Mouse (Mus musculus): ENCODE data around the gene Bmp6. TPM values are rescaled to one million over a fixed set of nuclear protein-coding genes. Genes with fewer than 3 reads are reported as not detected.

Bmp6 gene
- 10 to 100 TPM; 21.7 to 34.0 TPM for total RNA-seq (2021)

DNA sequence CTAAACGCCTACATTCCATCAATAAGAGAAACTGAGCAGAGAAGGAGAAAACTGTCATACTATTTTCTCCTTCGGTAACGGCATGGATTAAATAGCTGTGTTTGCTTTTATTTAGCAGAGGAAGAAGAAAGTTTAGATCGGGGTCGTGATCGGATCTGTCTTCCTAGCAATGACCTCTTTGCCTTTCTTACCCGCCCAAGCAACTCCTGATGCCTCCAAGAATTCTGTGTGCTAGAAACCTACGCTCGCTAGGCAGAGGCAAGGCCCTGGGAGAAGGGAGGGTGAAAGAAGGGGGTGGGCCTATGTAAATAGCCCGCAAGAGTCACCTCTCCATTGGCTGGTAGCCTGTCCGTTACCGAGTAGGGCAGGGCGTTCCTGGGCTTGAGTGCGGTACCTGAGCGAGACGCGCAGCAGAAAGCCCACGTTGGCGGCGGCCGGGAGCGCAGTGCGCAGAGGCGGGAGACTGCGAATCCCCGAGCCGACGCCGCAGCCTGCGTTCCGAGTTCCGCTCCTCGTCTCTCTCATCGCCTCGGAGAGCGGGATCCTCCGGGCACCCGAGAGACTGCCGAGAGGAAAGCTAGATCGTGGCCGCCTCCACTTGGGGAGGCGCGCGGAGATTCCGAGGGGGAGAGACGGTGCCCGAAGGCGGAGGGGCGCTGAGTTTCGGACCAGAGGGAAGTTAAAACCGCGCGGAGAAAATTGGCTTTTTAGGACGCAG, at the start of gene Bmp6:
Gene Bmp6, plus strand, starts transcription at position 395 of the 718 bp plus-strand sequence.
- DNase-seq: peak; percentile 81 to 83
- intact Hi-C loops (cut with DNase I): loop anchor here (1.0 to 10.0 kb wide), 3 partner anchors 161 to 280 kb away; partner anchors contain the start of gene Txndc5

GRCm38 (mm10) chr13:38296166-38296565, 48.7 kb upstream of the Bmp6 start:
- intact Hi-C loops (cut with DNase I): no loop called here
- DNase-seq: no peak

DNA sequence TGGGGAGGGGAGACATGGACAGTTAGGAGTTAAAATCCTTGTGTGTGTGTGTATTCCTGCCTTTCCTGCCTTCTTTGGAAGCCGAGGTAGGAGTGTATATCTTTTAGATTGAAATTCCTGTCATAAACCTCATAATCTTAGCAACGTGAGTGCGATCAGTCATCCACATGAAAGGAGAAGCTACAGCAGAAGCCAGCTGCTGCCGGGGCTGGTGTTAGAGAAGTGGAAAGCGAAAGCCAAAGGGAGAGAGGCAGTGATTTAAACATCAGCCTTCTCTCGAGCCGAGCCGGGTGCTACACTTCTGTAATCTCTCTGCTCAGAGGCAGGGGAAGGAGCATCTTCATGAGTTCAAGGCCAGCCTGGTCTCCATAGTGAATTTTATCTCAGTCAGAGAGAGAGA, 48.3 kb upstream of the Bmp6 start:
- DNase-seq: no peak
- intact Hi-C loops (cut with DNase I): no loop called here

GRCm38 (mm10) chr13:38311125-38311524, 33.8 kb upstream of the Bmp6 start:
- DNase-seq: no peak
- intact Hi-C loops (cut with DNase I): no loop called here

DNA sequence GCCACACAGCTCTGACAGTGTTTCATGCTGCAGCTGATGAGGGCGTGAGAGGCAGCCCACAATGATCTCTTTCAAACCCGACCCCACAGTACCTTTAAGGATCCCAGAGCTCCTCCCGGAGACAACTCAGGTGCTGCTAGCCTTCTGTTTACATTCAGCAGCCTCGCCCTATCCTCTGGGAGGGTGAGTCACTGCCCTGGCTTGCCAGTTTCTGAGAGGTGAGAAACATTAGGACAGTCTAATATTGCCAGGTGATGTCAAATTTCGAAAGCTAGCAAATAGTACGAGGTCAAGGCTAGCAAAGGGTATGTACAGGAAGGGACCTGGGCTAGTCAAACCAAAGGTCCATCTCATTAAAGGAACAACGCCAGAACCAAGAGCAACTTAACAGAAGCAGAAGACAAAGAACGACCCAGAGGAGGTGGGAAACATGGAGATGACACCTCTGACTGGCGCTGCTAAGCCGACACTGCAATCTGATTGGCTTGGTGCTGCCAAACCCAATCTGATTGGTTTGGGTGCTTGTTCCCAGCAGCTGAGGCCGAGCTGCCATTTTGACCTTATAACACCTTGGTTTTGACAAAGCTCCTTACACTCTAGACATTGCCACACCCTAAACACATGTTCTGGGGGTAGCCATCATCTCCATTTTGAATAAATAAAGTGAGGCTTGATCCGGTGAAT, 32.4 kb upstream of the Bmp6 start:
- no peak for DNase-seq
- intact Hi-C loops (cut with DNase I): no loop called here

GRCm38 (mm10) chr13:38314590-38314989, 30.3 kb upstream of the Bmp6 start:
- DNase-seq: no peak
- intact Hi-C loops (cut with DNase I): no loop called here

DNA sequence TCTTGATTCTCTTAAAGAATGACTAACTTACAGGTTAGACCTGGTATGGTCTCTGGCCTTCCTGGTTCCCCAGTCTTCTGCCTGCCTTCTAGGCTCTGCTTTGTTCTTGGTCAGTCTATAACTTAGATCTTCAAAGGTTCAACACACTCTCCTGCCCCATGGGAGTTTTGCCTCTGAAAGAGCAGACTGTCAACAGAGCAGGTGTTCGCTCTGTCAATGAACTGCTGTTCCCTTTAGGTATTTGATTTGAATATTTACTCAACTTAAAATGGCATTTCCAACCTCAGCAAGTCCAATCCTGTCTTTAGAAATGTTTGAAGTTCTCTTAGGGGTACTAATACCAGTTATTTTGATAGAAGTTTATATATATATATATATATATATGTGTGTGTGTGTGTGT, 26.5 kb upstream of the Bmp6 start:
- DNase-seq: no peak

GRCm38 (mm10) chr13:38320354-38320753, 24.6 kb upstream of the Bmp6 start:
- DNase-seq: no peak
- intact Hi-C loops (cut with DNase I): no loop called here

More for the DNA sequence above, 26.5 kb upstream of the Bmp6 start:
- intact Hi-C loops (cut with DNase I): no loop called here

DNA sequence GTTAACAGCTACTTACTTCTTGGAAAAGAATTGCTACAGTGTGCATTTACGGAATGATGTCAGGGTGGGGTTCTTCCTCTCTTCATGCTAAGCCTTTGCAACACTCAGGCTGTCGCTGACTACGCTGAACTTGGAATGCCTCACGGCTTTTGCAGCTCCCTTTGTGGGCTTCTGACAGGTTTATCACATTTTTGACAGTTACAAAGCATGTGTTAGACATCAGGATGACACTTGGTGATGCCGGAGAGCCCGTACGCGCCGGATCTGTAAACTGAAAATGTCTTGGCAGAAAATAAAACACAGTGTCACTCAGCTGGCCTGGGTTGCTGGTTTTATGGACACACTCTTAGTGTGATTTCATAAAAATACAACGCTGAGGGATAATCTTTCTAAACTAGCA, 20.5 kb upstream of the Bmp6 start:
- DNase-seq: peak in 1 of 2 experiments; percentile 8
- intact Hi-C loops (cut with DNase I): no loop called here

- intact Hi-C loops (cut with DNase I): no loop called here
- DNase-seq: no peak
Observed at GRCm38 (mm10) chr13:38327377-38327776, 17.5 kb upstream of the Bmp6 start.

GRCm38 (mm10) chr13:38333496-38333895, 11.4 kb upstream of the Bmp6 start:
- intact Hi-C loops (cut with DNase I): no loop called here
- DNase-seq: no peak

DNA sequence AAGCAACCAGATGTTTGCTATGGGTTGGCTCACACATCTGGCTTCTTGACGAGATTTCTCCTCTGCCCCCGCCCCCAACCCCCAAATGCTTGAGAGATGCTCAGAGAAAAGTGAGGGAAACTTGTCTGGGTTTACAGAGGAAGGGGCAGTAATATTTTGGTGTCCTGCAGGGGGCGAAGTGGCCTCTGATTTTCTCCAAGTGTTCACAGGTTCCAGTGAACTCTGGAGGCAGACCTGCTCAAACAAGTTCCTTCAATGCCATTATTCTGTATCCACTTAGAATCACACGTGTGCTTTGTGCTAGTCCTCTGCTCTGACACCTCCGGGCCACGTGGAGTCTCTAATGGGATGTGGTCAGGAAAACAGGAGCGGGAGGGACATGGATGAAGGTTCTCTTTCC, 2.3 kb upstream of the Bmp6 start:
- intact Hi-C loops (cut with DNase I): loop anchor here (1.0 to 10.0 kb wide), 5 partner anchors 96 to 278 kb away; partner anchors contain the start of gene Txndc5
- peak; percentile 77 to 82 for DNase-seq

DNA sequence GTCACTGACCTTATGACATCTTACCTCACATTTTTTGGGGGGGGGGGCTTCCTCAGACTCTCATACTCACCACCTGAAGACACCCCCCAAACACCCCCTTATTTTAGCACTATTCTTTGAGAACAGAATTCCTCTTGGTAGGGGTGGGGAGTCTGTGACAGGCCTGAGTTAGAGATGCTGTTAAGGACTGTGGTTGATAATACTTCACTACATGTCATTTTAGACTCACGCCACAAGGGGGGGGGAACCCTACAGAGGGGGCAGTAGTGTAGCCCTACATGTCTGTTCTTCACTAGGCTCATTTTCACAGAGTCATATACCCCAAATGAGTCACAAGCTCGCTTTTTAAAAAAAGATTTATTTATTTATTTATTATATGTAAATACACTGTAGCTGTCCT, 1.7 kb upstream of the Bmp6 start:
- DNase-seq: no peak

DNA sequence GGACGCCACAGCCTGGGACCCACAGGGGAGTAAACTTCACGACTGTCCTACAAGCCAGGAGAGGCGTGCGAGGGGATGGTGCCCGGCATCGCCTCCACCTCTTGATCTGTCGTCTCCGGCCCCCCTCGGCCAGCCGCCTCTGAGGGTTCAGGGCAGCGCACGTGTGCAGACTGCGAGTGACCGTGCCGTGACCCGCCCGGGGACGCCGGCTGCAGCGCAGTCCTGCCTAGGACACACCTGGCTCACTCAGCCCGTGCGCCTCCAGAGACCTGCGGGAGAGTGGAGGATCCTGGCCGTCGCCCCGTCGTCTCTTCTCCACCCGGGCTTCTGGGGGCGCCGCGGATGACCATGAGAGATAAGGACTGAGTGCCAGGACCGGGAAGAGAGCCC, 519 bp downstream of the Bmp6 start:
- peak; percentile 18 to 41 for DNase-seq

More for the DNA sequence above, 1.7 kb upstream of the Bmp6 start:
- intact Hi-C loops (cut with DNase I): loop anchor here (2.0 to 10.0 kb wide), 4 partner anchors 96 to 278 kb away; partner anchors contain the start of gene Txndc5

DNA sequence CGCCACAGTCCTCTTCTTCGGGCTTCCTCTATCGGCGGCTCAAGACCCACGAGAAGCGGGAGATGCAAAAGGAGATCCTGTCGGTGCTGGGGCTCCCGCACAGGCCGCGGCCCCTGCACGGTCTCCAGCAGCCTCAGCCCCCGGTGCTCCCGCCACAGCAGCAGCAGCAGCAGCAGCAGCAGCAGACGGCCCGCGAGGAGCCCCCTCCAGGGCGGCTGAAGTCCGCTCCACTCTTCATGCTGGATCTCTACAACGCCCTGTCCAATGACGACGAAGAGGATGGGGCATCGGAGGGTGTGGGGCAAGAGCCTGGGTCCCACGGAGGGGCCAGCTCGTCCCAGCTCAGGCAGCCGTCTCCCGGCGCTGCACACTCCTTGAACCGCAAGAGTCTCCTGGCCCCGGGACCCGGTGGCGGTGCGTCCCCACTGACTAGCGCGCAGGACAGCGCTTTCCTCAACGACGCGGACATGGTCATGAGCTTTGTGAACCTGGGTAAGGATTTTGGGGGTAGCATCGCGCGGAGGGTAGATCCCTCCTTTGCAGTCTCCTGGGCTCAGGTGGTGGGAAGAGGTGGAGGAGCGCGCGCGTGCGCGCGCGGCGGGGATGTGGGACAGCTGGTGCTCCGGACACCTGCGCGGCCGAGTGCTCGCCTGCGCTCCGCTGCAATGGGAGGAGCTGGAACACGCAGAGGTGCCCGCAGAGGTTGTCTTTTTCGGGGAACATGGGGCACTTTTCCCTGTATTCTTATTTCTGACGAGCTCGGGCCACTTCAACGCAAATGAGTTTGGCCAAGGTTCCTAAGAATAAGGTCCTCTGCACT, 1.4 kb downstream of the Bmp6 start:
- peak; percentile 32 to 59 for DNase-seq
- intact Hi-C loops (cut with DNase I): loop anchor here (10.0 kb wide), 1 partner anchor 282 kb away; no protein-coding TSS in a partner anchor

More for the DNA sequence above, 519 bp downstream of the Bmp6 start:
- intact Hi-C loops (cut with DNase I): loop anchor here (10.0 kb wide), 1 partner anchor 281 kb away; no protein-coding TSS in a partner anchor

DNA sequence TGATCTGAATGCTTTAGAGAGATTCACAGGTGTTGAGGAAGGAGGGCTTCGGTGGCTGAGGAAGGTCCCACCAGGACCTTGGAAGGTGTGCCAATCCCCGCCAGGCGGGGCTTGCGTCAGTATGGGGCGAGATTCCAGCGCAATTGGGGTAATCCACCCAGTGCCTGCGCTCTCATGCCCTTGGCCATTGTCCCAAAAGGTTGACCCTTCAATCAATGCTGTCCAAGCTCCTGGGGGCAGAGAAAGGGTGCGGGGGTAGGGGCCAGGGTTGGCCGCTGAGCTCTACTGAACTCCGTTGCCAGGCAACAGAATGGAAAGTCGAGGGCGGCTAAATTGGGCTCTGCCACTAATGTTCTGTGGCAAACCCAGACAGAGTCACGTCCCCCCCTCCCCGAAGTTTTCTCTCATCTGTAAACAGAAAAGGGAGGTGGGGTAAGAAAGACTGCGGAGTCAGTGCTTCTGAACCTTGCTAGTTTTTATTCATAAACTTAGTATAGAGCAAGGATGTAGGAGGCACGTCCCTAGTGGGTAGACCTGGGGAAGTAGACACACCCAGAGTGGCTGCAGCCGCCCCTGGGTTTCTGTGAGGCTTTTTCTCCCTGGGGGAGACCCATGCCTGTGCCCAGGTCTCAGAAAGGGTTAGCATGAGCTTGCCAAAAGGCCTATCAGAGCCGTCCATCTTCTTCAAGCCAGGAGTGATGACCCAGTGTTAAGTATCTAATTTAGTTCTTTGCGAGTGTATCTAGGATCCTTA, 2.3 kb downstream of the Bmp6 start:
- intact Hi-C loops (cut with DNase I): loop anchor here (10.0 kb wide), 1 partner anchor 282 kb away; no protein-coding TSS in a partner anchor
- DNase-seq: peak in 1 of 2 experiments; percentile 46

DNA sequence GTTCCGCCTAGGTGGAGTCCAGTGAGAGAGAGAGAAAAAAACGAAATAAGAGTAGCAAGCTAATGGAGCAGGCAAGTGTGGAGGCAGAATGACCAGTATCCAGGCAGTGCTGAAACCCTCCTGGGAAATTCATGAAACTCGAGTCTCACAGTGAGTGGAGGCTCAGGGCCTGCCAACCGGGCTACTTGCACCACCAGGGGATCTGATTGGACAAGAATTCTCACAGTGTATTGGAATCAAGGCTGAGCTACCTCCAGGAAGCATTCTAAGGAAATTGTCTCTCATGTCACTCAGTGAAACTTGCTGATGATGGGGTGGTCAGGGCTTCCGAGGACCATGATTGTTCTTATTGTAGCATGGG, 2.8 kb downstream of the Bmp6 start:
- no peak for DNase-seq
- intact Hi-C loops (cut with DNase I): loop anchor here (10.0 kb wide), 1 partner anchor 283 kb away; no protein-coding TSS in a partner anchor

DNA sequence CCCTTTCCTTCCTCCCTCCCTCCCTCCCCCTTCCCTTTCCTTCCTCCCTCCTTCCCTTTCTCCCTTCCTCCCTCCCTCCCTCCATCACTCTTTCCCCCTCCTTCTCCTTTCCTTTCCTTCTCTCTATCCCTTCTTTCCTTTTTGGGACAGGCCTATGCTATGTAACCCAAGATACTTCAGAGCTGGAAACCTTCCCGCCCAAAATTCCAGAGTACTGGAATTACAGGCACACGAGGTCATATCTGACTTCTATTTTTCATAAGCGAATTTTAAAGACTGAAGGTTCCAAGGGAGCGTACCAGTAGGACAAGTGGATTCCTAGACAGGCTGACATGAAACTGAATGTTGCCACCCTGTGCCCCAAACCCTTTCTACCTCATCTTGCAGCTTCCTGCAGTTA, 4.1 kb downstream of the Bmp6 start:
- no peak for DNase-seq
- intact Hi-C loops (cut with DNase I): loop anchor here (10.0 kb wide), 1 partner anchor 284 kb away; no protein-coding TSS in a partner anchor

DNA sequence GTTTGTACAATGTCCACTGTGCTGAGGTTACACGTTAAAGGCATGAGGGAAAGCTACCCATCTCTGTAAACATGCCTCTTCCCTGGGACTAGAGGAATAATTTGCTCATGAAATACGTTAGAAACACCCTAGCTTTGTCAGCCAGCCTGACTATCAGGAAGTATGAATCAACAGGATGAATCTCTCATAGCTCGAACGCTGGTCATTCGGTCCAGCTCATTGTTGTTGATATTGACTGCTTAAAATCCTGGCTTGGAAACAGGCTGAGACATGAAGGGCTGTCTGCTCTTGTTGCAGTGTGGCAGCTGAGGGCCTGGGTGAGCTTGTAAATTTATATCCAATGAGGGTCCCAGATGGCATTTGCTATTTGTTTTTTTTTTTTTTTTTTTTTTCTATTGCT, 4.9 kb downstream of the Bmp6 start:
- intact Hi-C loops (cut with DNase I): loop anchor here (2.0 to 10.0 kb wide), 2 partner anchors 59 to 285 kb away; no protein-coding TSS in a partner anchor
- DNase-seq: no peak

- intact Hi-C loops (cut with DNase I): loop anchor here (2.0 kb wide), 1 partner anchor 57 kb away; no protein-coding TSS in a partner anchor
- no peak for DNase-seq
Observed at GRCm38 (mm10) chr13:38351996-38352395, 7.1 kb downstream of the Bmp6 start.

All from heart, postnatal 36 days (tissue).